Mouse (Mus musculus): ENCODE measurements at regions not wholly inside any gene's neighbourhood (a gene's known extent, or its start where the extent isn't known, plus 50 kb on each side); places are given as distances from the start of the nearest gene placed in this dataset.

DNA sequence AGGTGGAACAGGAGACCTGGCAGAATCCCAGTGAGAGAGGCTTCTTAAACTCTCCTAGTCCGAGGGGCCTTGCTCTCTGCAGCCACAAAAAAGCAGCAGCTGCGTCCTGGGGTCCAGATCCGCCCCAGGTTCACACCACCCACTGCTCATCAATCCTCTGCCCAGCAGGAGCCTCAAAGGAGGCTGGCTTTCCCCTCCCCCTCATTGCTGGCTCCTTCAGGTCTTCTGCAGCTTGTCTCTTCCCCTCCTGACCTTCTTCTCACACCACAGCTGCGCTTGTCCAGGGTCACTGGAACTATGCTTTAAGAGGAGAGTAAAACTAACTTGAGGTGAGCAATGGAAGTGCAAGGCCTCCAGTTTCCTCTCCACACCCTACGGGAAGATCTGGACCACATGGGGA is 50.0 kb upstream of the Mmp2 start:
- H3K27me3 ChIP-seq (ENCODE audit: control insufficient read depth, insufficient read depth, low read length) = no peaks in the 10 kb centered on the region
- no peak for DNase-seq (ENCODE audit: low read depth in 1 of 2, low spot score in 2 of 2)
- H3K27ac ChIP-seq (ENCODE audit: insufficient read depth, low read length) = no peak overlapping the region
- H3K4me3 ChIP-seq (ENCODE audit: extremely low read depth, insufficient read depth, insufficient read length) = no peak overlapping the region
- 66% methylated on average over 5 of the region's 5 CpGs for WGBS
- TF ChIP-seq CTCF (IDR thresholded peaks at IDR 0.05; ENCODE audit: extremely low read depth, insufficient read depth, insufficient read length, insufficient replicate concordance) = no peak
- no peak for TF ChIP-seq POLR2A (IDR thresholded peaks at IDR 0.05; ENCODE audit: low read depth, low read length)
- H3K36me3 ChIP-seq (ENCODE audit: control insufficient read depth, insufficient read depth, low read length) = no peaks in the 10 kb centered on the region
- no peaks in the 10 kb centered on the region for H3K4me1 ChIP-seq (ENCODE audit: control insufficient read depth, insufficient read depth, insufficient read length)
